In the genomic region with DNA sequence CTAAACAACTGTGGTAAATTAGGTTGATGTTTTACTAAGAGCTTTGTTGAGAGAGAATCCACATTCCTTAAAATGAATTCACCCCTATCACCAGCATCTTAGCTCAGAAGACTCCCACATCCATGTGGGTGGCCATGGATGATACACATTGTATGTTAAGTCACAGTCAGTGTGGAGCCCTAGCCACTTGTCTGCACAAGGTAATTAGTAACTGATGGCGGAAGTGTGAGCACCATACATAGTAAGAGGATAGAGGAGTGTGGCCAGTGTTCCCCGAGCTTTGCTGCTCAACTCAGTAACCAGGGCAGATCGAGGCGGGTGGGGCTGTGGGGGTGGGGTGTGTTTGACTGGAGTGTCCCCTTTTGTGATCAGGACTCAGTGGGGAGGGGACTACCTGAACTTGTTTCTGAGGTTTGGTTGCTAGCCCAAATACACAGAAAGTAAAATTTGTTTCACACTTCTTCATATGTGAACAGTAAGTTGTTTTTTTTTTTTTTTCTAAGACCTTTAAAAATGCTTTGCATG, we compare ENCODE assay signal across 21 mouse cellular contexts.
DNase-seq lines count a peak whose midpoint lies in the region; ATAC-seq and TF ChIP-seq lines count a peak whose summit lies in the region.
"Had no signal": no experiment of that assay in that cellular context is flagged by ENCODE, and none has a peak within 500 bp of the region (broad histone marks: within the 10 kb centered on the region; RNA-seq: fewer than 3 reads in every experiment).

No protein-coding gene starts in this region.

- H3K9me3 ChIP-seq in stomach, embryonic 14.5 days (ENCODE audit: control insufficient read depth, low read depth, low read length): no peaks in the 10 kb centered on the region
- no peaks in the 10 kb centered on the region for H3K9me3 ChIP-seq in stomach, postnatal 0 days (ENCODE audit: control insufficient read depth, low read length)
- H3K9me3 ChIP-seq in hindbrain, embryonic 11.5 days (ENCODE audit: control insufficient read depth, low read length): no peaks in the 10 kb centered on the region
- H3K9me3 ChIP-seq: embryonic facial prominence, embryonic 10.5 days; forebrain, embryonic 13.5 days; heart, embryonic 15.5 days had no signal

- peaks cover 21% of the 10 kb centered on the region for H3K4me1 ChIP-seq in stomach, embryonic 14.5 days (ENCODE audit: control insufficient read depth, insufficient read depth, low read length)
- H3K4me1 ChIP-seq in stomach, postnatal 0 days (replicated peaks; ENCODE audit: control insufficient read depth, insufficient read depth): no peaks in the 10 kb centered on the region
- no peaks in the 10 kb centered on the region for H3K4me1 ChIP-seq in hindbrain, embryonic 11.5 days (replicated peaks; ENCODE audit: control insufficient read depth, insufficient read depth, low read length)

- CTCF ChIA-PET in Patski (lab: Charles Lee): no interaction called here

- no peak overlapping the region for H3K4me3 ChIP-seq in stomach, embryonic 14.5 days (ENCODE audit: low read depth, low read length)
- H3K4me3 ChIP-seq in stomach, postnatal 0 days (ENCODE audit: low read depth, low read length): no peak overlapping the region
- no peak overlapping the region for H3K4me3 ChIP-seq in hindbrain, embryonic 11.5 days (ENCODE audit: low read depth, low read length)
- H3K4me3 ChIP-seq: embryonic facial prominence, embryonic 10.5 days; forebrain, embryonic 13.5 days; gastrocnemius, adult 2 months; heart, embryonic 15.5 days had no signal

- H3K9ac ChIP-seq in stomach, embryonic 14.5 days (replicated peaks; ENCODE audit: low read depth, low read length): no peak overlapping the region
- no peak overlapping the region for H3K9ac ChIP-seq in stomach, postnatal 0 days (ENCODE audit: low read length)
- no peak overlapping the region for H3K9ac ChIP-seq in hindbrain, embryonic 11.5 days (ENCODE audit: low read depth, low read length)
- H3K9ac ChIP-seq: forebrain, embryonic 13.5 days; forebrain, postnatal 0 days; heart, embryonic 15.5 days; hindbrain, embryonic 14.5 days had no signal

- no peak overlapping the region for H3K4me2 ChIP-seq in stomach, embryonic 14.5 days (replicated peaks; ENCODE audit: low read depth, low read length)
- no peak overlapping the region for H3K4me2 ChIP-seq in stomach, postnatal 0 days (replicated peaks; ENCODE audit: low read depth)
- no peak overlapping the region for H3K4me2 ChIP-seq in hindbrain, embryonic 11.5 days (replicated peaks; ENCODE audit: low read depth, low read length)
- H3K4me2 ChIP-seq: forebrain, embryonic 13.5 days; heart, embryonic 11.5 days; heart, embryonic 15.5 days; hindbrain, embryonic 14.5 days had no signal

- no peak for TF ChIP-seq CTCF in stomach, postnatal 0 days (IDR thresholded peaks at IDR 0.05; ENCODE audit: low read depth)
- no peak for TF ChIP-seq CTCF in Patski (IDR thresholded peaks at IDR 0.05)

- H3K27ac ChIP-seq in stomach, embryonic 14.5 days (ENCODE audit: low read length): no peak overlapping the region
- H3K27ac ChIP-seq in stomach, postnatal 0 days (replicated peaks): no peak overlapping the region
- no peak overlapping the region for H3K27ac ChIP-seq in hindbrain, embryonic 11.5 days (ENCODE audit: low read depth, low read length)
- H3K27ac ChIP-seq: embryonic facial prominence, embryonic 10.5 days; forebrain, embryonic 13.5 days; gastrocnemius, adult 2 months; heart, embryonic 15.5 days; hindbrain, embryonic 14.5 days had no signal

- peak; percentile 20 for DNase-seq in kidney, postnatal 14 days
- no peak for DNase-seq in kidney, postnatal 36 days
- no peak for DNase-seq in stomach, postnatal 0 days (ENCODE audit: low spot score)
- peak; percentile 63 for DNase-seq in Patski (ENCODE audit: low read depth, low spot score)
- no peak for DNase-seq in hindbrain, embryonic 11.5 days (ENCODE audit: low spot score)
- DNase-seq in adrenal gland, postnatal 10 days: no peak
- DNase-seq: adrenal gland, adult 2 months; adrenal gland, postnatal 36 days; cerebellum, adult 2 months; cerebellum, postnatal 10 days; forebrain, postnatal 0 days; gastrocnemius, adult 2 months; gastrocnemius, postnatal 36 days; heart, adult 18-20 months; heart, postnatal 14 days had no signal

- no peak for TF ChIP-seq EP300 in stomach, postnatal 0 days (optimal IDR thresholded peaks at IDR 0.05)

- H3K27me3 ChIP-seq in stomach, embryonic 14.5 days (ENCODE audit: control insufficient read depth, insufficient read depth, low read length): no peaks in the 10 kb centered on the region
- no peaks in the 10 kb centered on the region for H3K27me3 ChIP-seq in stomach, postnatal 0 days (ENCODE audit: control insufficient read depth, insufficient read depth, low read length)
- H3K27me3 ChIP-seq in Patski: no peaks in the 10 kb centered on the region
- H3K27me3 ChIP-seq in hindbrain, embryonic 11.5 days (ENCODE audit: control insufficient read depth, insufficient read depth, low read length): no peaks in the 10 kb centered on the region
- H3K27me3 ChIP-seq: forebrain, embryonic 13.5 days; heart, embryonic 15.5 days had no signal

- 0 out of 2 replicates have a peak, but pooled peaks have one; percentile 28 for ATAC-seq in stomach, embryonic 14.5 days (ENCODE audit: insufficient number of reproducible peaks, insufficient read depth, low FRiP score, low read depth)
- ATAC-seq in stomach, postnatal 0 days (ENCODE audit: low FRiP score, low TSS enrichment): no peak
- peak; percentile 98 for ATAC-seq in Patski
- no peak for ATAC-seq in hindbrain, embryonic 11.5 days (ENCODE audit: low FRiP score)
- ATAC-seq: forebrain, embryonic 13.5 days; forebrain, postnatal 0 days had no signal

- no peaks in the 10 kb centered on the region; the same call in 1 of the 2 replicates for H3K36me3 ChIP-seq in stomach, embryonic 14.5 days (ENCODE audit: control insufficient read depth, insufficient read depth, low read length)
- H3K36me3 ChIP-seq in stomach, postnatal 0 days (ENCODE audit: control insufficient read depth, insufficient read depth, low read length): no peaks in the 10 kb centered on the region
- no peaks in the 10 kb centered on the region for H3K36me3 ChIP-seq in hindbrain, embryonic 11.5 days (ENCODE audit: control insufficient read depth, insufficient read depth, low read length)
- H3K36me3 ChIP-seq: heart, embryonic 15.5 days had no signal

- in situ Hi-C loops in Patski (cut with MboI; ENCODE audit: low pct_unique_long_range_greater_than_20kb): loop anchor here (5.0 kb wide), 2 partner anchors 126 to 211 kb away; no protein-coding TSS in a partner anchor

- WGBS in stomach, embryonic 14.5 days: 67% methylated on average over 4 of the region's 4 CpGs
- WGBS in stomach, postnatal 0 days: 51% methylated on average over 4 of the region's 4 CpGs
- WGBS in hindbrain, embryonic 11.5 days: 50% methylated on average over 4 of the region's 4 CpGs

- POLR2A ChIA-PET in Patski (lab: Charles Lee): interaction anchor here (1.2 kb wide), 1 partner anchor 9 kb away, joined by 5 read pairs; no protein-coding TSS in a partner anchor

Comparison
In these comparisons a context has a peak if more than half of its experiments do, and no peak if none do; other contexts are left out.
1. DNase-seq: peak in kidney, postnatal 14 days (single experiment) and Patski (single experiment); none in kidney, postnatal 36 days (0 of 2), stomach, postnatal 0 days (single experiment), hindbrain, embryonic 11.5 days (single experiment) and adrenal gland, postnatal 10 days (single experiment).
2. ATAC-seq: peak in stomach, embryonic 14.5 days (single experiment) and Patski (single experiment); none in stomach, postnatal 0 days (single experiment) and hindbrain, embryonic 11.5 days (single experiment).